Mouse (Mus musculus) forebrain, embryonic 10.5 days (tissue): ENCODE results near the gene Dcaf6. TPM values are rescaled to one million over a fixed set of nuclear protein-coding genes. Genes with fewer than 3 reads are reported as not detected.

Experiments
- DNase-seq: peaks from one replicate; pipeline ENCODE4 v3.0.0-alpha.2; 2017; ENCODE audit warnings: low spot score; ENCODE audit errors: extremely low spot score
- H3K27ac ChIP-seq: fragments of 300-500 bp; sonication (generic); 2 replicates; pipeline ENCODE4 v1.5.1; 2016; ENCODE audit warnings: mild to moderate bottlenecking
- H3K27me3 ChIP-seq: fragments of 300-500 bp; sonication (generic); 2 replicates; pipeline ENCODE4 v1.6.1; 2016; ENCODE audit warnings: mild to moderate bottlenecking; ENCODE audit not compliant: poor library complexity, severe bottlenecking
- H3K36me3 ChIP-seq: fragments of 300-500 bp; sonication (generic); replicated peaks from 2 replicates; pipeline ENCODE4 v1.6.1; 2016; ENCODE audit warnings: mild to moderate bottlenecking, moderate library complexity
- H3K4me1 ChIP-seq: fragments of 300-500 bp; sonication (generic); 2 replicates; pipeline ENCODE4 v1.6.1; 2016
- H3K4me3 ChIP-seq: fragments of 300-500 bp; sonication (generic); 2 replicates; pipeline ENCODE4 v1.5.1; 2016; ENCODE audit warnings: mild to moderate bottlenecking, moderate library complexity
- H3K9me3 ChIP-seq: fragments of 300-500 bp; sonication (generic); 2 replicates; pipeline ENCODE4 v1.6.1; 2016; ENCODE audit warnings: mild to moderate bottlenecking, moderate library complexity
- WGBS: fragments of 180-500 bp; shearing (Covaris S2); methylation state at CpG from one replicate; pipeline ENCODE4 v1.1.7; 2016; 5-methylcytosine and 5-hydroxymethylcytosine counted together
- polyA plus RNA-seq: library from polyadenylated mRNA; unstranded; fragments of >200 nt; fragmentation: Nextera tagmentation; extraction: Ambion mirVana; gene quantifications from 2 replicates; pipeline ENCODE4 v1.2.1, GENCODE M21; 2016

Dcaf6 gene
- polyA plus RNA-seq, 1 experiment from 2014 or later = 6.5 TPM

- H3K9me3 ChIP-seq = no peaks in the 10 kb centered on the region
- no peak overlapping the region for H3K4me3 ChIP-seq
- no peaks in the 10 kb centered on the region for H3K4me1 ChIP-seq
- H3K27ac ChIP-seq = no peak overlapping the region
- H3K27me3 ChIP-seq = no peaks in the 10 kb centered on the region
- H3K36me3 ChIP-seq = peaks cover 18% of the 10 kb centered on the region
- WGBS = 87% methylated on average over 13 of the region's 13 CpGs
- DNase-seq = no peak
Measured at GRCm38 (mm10) chr1:165302455-165303208, 157.6 kb downstream of the Dcaf6 start.

GRCm38 (mm10) chr1:165301567-165301966 is 158.7 kb downstream of the Dcaf6 start:
- Histone ChIP-seq H3K9me3 (no peaks in the 10 kb centered on the region), H3K27ac (no peak overlapping the region), H3K4me1 (no peaks in the 10 kb centered on the region), H3K27me3 (no peaks in the 10 kb centered on the region), H3K36me3 (peaks cover 13% of the 10 kb centered on the region), H3K4me3 (no peak overlapping the region)
- WGBS = 98% methylated on average over 2 of the region's 2 CpGs
- no peak for DNase-seq

- no peaks in the 10 kb centered on the region for H3K9me3 ChIP-seq
- 91% methylated on average over 3 of the region's 3 CpGs for WGBS
- no peaks in the 10 kb centered on the region for H3K4me1 ChIP-seq
- no peak overlapping the region for H3K27ac ChIP-seq
- H3K36me3 ChIP-seq = peaks cover 13% of the 10 kb centered on the region
- H3K27me3 ChIP-seq = no peaks in the 10 kb centered on the region
- no peak for DNase-seq
- no peak overlapping the region for H3K4me3 ChIP-seq
Measured at GRCm38 (mm10) chr1:165301108-165301507, 159.2 kb downstream of the Dcaf6 start.

- Histone ChIP-seq H3K4me1 (no peaks in the 10 kb centered on the region), H3K27me3 (no peaks in the 10 kb centered on the region), H3K9me3 (no peaks in the 10 kb centered on the region), H3K4me3 (no peak within 1 kb of the TSS), H3K27ac (no peak within 1 kb of the TSS), H3K36me3 (peaks cover 38% of the 10 kb centered on the region)
- WGBS = 95% methylated on average over 1 of the region's 1 CpGs
- DNase-seq = no peak
Measured at GRCm38 (mm10) chr1:165295489-165295888, 164.8 kb downstream of the Dcaf6 start, which contains the start of gene Gpr161. Gene Gpr161 (plus strand): TSS chr1:165295789.

- Histone ChIP-seq H3K4me1 (no peaks in the 10 kb centered on the region), H3K27ac (no peak overlapping the region), H3K27me3 (no peaks in the 10 kb centered on the region), H3K9me3 (no peaks in the 10 kb centered on the region), H3K4me3 (no peak overlapping the region), H3K36me3 (peaks cover 56% of the 10 kb centered on the region)
- DNase-seq = no peak
- WGBS = 92% methylated on average over 6 of the region's 6 CpGs
Measured at GRCm38 (mm10) chr1:165291606-165292005, 168.7 kb downstream of the Dcaf6 start.

GRCm38 (mm10) chr1:165289831-165290230 is 170.4 kb downstream of the Dcaf6 start:
- DNase-seq = no peak
- H3K4me3 ChIP-seq = no peak overlapping the region
- no peak overlapping the region for H3K27ac ChIP-seq
- 88% methylated on average over 4 of the region's 4 CpGs for WGBS
- H3K27me3 ChIP-seq = no peaks in the 10 kb centered on the region
- H3K36me3 ChIP-seq = peaks cover 40% of the 10 kb centered on the region
- peaks cover 8% of the 10 kb centered on the region for H3K4me1 ChIP-seq
- H3K9me3 ChIP-seq = no peaks in the 10 kb centered on the region

- no peaks in the 10 kb centered on the region for H3K9me3 ChIP-seq
- no peak overlapping the region for H3K4me3 ChIP-seq
- 95% methylated on average over 9 of the region's 9 CpGs for WGBS
- H3K36me3 ChIP-seq = peaks cover 26% of the 10 kb centered on the region
- no peaks in the 10 kb centered on the region for H3K27me3 ChIP-seq
- no peak overlapping the region for H3K27ac ChIP-seq
- H3K4me1 ChIP-seq = peaks cover 24% of the 10 kb centered on the region
- no peak for DNase-seq
Measured at GRCm38 (mm10) chr1:165288165-165288564, 172.1 kb downstream of the Dcaf6 start.

GRCm38 (mm10) chr1:165284096-165284495 is 176.2 kb downstream of the Dcaf6 start:
- no peak overlapping the region for H3K4me3 ChIP-seq
- peaks cover 48% of the 10 kb centered on the region for H3K4me1 ChIP-seq
- no peak overlapping the region for H3K27ac ChIP-seq
- peaks cover 16% of the 10 kb centered on the region for H3K36me3 ChIP-seq
- 77% methylated on average over 7 of the region's 7 CpGs for WGBS
- H3K9me3 ChIP-seq = no peaks in the 10 kb centered on the region
- no peak for DNase-seq
- no peaks in the 10 kb centered on the region for H3K27me3 ChIP-seq

- H3K36me3 ChIP-seq = peaks cover 7% of the 10 kb centered on the region
- H3K4me1 ChIP-seq = peaks cover 48% of the 10 kb centered on the region
- no peaks in the 10 kb centered on the region for H3K9me3 ChIP-seq
- H3K4me3 ChIP-seq = peak overlapping the region; percentile 84
- no peak for DNase-seq
- 14% methylated on average over 7 of the region's 7 CpGs for WGBS
- H3K27me3 ChIP-seq = no peaks in the 10 kb centered on the region
- H3K27ac ChIP-seq = no peak overlapping the region
Measured at GRCm38 (mm10) chr1:165282967-165283345, 177.3 kb downstream of the Dcaf6 start.

GRCm38 (mm10) chr1:165282222-165282966 is 177.9 kb downstream of the Dcaf6 start:
- peaks cover 48% of the 10 kb centered on the region for H3K4me1 ChIP-seq
- H3K4me3 ChIP-seq = peak overlapping the region; percentile 84
- WGBS = 1% methylated on average over 35 of the region's 35 CpGs
- no peak for DNase-seq
- H3K9me3 ChIP-seq = no peaks in the 10 kb centered on the region
- peaks cover 2% of the 10 kb centered on the region; the same call in 1 of the 2 replicates for H3K36me3 ChIP-seq
- no peaks in the 10 kb centered on the region for H3K27me3 ChIP-seq
- peak overlapping the region; percentile 95 for H3K27ac ChIP-seq

GRCm38 (mm10) chr1:165281351-165282221 is 178.7 kb downstream of the Dcaf6 start:
- peak overlapping the region; percentile 84 for H3K4me3 ChIP-seq
- peaks cover 48% of the 10 kb centered on the region for H3K4me1 ChIP-seq
- peak; percentile 75 for DNase-seq
- H3K9me3 ChIP-seq = no peaks in the 10 kb centered on the region
- WGBS = under 1% methylated on average over 41 of the region's 71 CpGs
- H3K27ac ChIP-seq = peak overlapping the region; percentile 95
- no peaks in the 10 kb centered on the region for H3K36me3 ChIP-seq
- no peaks in the 10 kb centered on the region for H3K27me3 ChIP-seq

GRCm38 (mm10) chr1:165280741-165281140 is 179.5 kb downstream of the Dcaf6 start:
- no peak for DNase-seq
- Histone ChIP-seq H3K4me3 (peak overlapping the region; percentile 84), H3K27me3 (no peaks in the 10 kb centered on the region), H3K9me3 (no peaks in the 10 kb centered on the region), H3K36me3 (no peaks in the 10 kb centered on the region), H3K27ac (peak overlapping the region; percentile 95), H3K4me1 (peaks cover 45% of the 10 kb centered on the region)
- 61% methylated on average over 10 of the region's 10 CpGs for WGBS
